Mouse (Mus musculus): Measurements from ENCODE around the gene Flg2. TPM values are rescaled to one million over a fixed set of nuclear protein-coding genes. Genes with fewer than 3 reads are reported as not detected.
A peak's percentile ranks its signal among the peaks of the same experiment; 100 is the strongest.

Flg2 gene
- not detected for total RNA-seq (2021)

DNA sequence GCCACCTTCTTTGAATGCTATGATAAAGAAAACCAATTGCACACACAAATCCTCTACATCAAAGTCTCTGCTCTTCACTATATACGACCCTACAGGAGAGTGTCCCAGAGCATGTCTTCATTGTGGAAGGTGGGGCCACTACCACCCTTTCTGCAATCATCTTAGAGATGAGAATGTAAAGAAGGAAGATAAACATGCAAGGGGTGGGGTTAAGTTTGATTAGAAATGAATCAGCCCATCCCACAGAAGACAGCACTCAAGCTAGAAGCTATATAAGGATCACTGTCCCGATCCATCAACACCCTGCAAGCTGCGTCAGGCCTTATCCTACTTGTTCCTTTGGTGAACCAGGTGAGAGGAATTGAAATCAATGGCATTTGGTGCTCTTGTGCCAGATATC lies at the start of gene Flg2:
Gene Flg2, plus strand, starts transcription at position 301 of the 400 bp plus-strand sequence.
- no peak for DNase-seq
- intact Hi-C loops (cut with DNase I): no loop called here

DNA sequence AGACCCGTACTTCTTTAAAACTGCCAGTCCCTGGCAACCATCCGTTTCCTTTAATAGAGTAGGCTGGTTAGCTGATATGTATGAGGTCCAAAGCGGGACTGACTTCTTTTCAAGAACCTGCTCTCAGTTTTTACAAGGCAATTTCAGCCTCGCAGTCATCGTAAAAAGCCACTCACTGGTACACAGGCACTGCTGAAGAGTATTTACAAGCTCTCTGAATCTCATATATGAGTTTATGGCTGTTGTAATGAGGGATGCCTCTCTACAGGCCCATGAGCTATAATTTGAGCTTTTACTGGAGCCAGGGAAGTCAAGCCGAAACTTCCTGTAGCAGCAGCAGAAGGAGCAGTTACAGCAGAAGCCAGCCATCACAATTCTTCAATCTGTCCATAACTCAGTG lies 34.6 kb upstream of the Flg2 start:
- no peak for DNase-seq
- intact Hi-C loops (cut with DNase I): no loop called here

DNA sequence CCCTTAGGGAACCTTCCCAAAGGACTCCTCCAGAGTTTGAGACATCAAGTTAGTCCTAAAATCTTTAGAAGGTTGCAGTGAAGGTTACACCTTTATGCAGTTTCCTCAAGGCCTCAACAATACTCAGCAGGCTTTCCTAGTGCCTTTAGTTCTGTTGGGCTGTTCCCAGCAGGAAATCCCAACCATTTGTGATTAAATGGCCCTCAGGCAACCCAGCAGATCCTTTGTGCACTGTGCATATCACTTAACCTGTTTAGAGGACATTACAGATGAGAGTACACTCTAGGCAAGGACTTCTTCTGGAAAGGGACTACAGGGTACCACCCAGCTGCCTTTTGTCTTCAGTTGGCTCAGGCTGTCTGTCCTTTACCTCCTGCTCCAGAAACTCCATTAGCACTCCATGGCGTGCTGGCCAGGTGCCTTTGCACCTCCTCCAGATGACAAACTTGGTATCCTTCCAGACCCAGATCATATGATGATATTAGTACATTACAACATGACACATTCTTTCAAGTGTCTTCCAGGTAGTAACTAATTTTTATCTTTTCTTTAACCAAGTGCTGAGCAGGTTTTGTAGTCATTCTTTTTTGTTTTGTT lies 34.0 kb upstream of the Flg2 start:
- intact Hi-C loops (cut with DNase I): no loop called here
- DNase-seq: peak; percentile 11

GRCm38 (mm10) chr3:93180856-93181255 lies 16.2 kb upstream of the Flg2 start:
- intact Hi-C loops (cut with DNase I): no loop called here
- no peak for DNase-seq

DNA sequence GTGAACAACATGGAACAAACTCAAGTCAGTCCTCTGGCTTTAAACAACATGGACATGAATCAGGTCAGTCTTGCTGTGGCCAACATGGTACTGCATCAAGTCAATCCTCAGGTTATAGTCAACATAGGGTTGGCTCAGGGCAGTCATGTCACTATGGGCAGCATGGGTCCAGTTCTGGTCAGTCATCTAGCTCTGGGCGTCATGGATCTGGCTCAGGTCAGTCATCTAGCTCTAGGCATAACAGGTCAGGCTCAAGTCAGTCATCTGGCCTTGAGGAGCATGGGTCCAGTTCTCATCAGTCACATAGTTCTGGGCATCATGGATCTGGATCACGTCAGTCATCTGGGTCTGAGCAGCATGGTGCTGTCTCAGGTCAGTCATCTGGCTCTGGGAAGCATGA lies 4.9 kb downstream of the Flg2 start:
- intact Hi-C loops (cut with DNase I): no loop called here
- DNase-seq: no peak

DNA sequence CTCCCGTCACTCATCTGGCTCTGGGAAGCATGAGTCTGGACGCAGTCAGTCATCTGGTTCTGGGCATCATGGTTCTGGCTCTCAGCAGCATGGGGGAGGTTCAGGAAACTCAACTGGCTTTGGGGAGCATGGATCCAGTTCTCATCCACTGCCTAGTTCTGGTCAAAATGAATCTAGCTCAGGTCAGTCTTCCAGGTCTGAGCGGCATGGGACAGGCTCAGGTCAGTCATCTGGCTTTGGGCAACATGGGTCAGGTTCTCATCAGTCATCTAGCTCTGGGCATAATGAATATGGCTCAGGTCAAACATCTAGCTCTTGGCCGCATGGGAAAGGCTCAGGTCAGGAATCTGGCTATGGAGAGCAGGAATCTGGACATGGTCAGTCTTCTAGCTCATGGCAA lies 5.4 kb downstream of the Flg2 start:
- no peak for DNase-seq
- intact Hi-C loops (cut with DNase I): no loop called here

Other genes with a start within 250 kb of the Flg2 start
- gene Lce3d, start 239.9 kb upstream of the Flg2 start, total RNA-seq (2021): not detected
- not detected for gene Lce3e, start 230.2 kb upstream of the Flg2 start, total RNA-seq (2021)
- not detected for gene Lce3f, start 205.1 kb upstream of the Flg2 start, total RNA-seq (2021)
- not detected for gene Crct1, start 181.6 kb upstream of the Flg2 start, total RNA-seq (2021)
- not detected for gene Lce1m, start 178.2 kb upstream of the Flg2 start, total RNA-seq (2021)
- not detected for gene Gm4858, start 128.5 kb upstream of the Flg2 start, total RNA-seq (2021)
- gene Crnn, start 52.5 kb upstream of the Flg2 start, total RNA-seq (2021): not detected
- not detected for gene Flg, start 76.2 kb downstream of the Flg2 start, total RNA-seq (2021)
- not detected for gene Hrnr, start 122.5 kb downstream of the Flg2 start, total RNA-seq (2021)
- not detected for gene Rptn, start 196.4 kb downstream of the Flg2 start, total RNA-seq (2021)
- gene Tchh, start 245.1 kb downstream of the Flg2 start, total RNA-seq (2021): 1 to 10 TPM in 1 of 2 experiments, under 1 TPM in 1; 0.96 to 1.1 TPM